Mouse (Mus musculus) spleen, adult 2 months (tissue): ENCODE results near the gene Enho. TPM values are rescaled to one million over a fixed set of nuclear protein-coding genes. Genes with fewer than 3 reads are reported as not detected.

Source experiments
- DNase-seq, 2 experiments: peaks; one replicate each; pipeline versions ENCODE4 v3.0.0 to v3.0.0-alpha.2; 2012 to 2021; ENCODE audit warnings: low spot score in 2 of 2, low read depth in 1 of 2
- H3K27ac ChIP-seq: fragments of 200-500 bp; 2 replicates; pipeline ENCODE4 v1.5.1; 2012; ENCODE audit warnings: low read length, inconsistent platforms; ENCODE audit not compliant: insufficient read depth
- H3K27me3 ChIP-seq: fragments of 200-500 bp; 2 replicates; pipeline ENCODE4 v1.6.1; 2012; ENCODE audit warnings: mild to moderate bottlenecking, moderate library complexity, low read length, inconsistent platforms; ENCODE audit not compliant: control insufficient read depth, insufficient read depth
- H3K36me3 ChIP-seq: fragments of 200-500 bp; 2 replicates; pipeline ENCODE4 v1.6.1; 2012; ENCODE audit warnings: mild to moderate bottlenecking, low read length, inconsistent platforms; ENCODE audit not compliant: control insufficient read depth, insufficient read depth
- H3K4me1 ChIP-seq: fragments of 200-500 bp; 2 replicates; pipeline ENCODE4 v1.6.1; 2011; ENCODE audit warnings: inconsistent platforms; ENCODE audit not compliant: control insufficient read depth, insufficient read depth, insufficient read length
- H3K4me3 ChIP-seq: fragments of 200-500 bp; 2 replicates; pipeline ENCODE4 v1.5.1; 2011; ENCODE audit warnings: mild to moderate bottlenecking, inconsistent platforms; ENCODE audit not compliant: insufficient read depth, insufficient read length; ENCODE audit errors: extremely low read depth
- CTCF ChIP-seq: fragments of 200-500 bp; IDR thresholded peaks from 2 replicates; pipeline ENCODE4 v1.5.1; 2011; ENCODE audit warnings: mild to moderate bottlenecking, inconsistent platforms; ENCODE audit not compliant: insufficient read depth, insufficient read length, insufficient replicate concordance; ENCODE audit errors: extremely low read depth
- POLR2A ChIP-seq: fragments of 200-500 bp; IDR thresholded peaks from 2 replicates; pipeline ENCODE4 v1.6.1; 2011; ENCODE audit warnings: low read depth, low read length, inconsistent platforms
- whole genome bisulfite sequencing: fragments of 180-500 bp; shearing (Covaris S2); methylation state at CpG from one replicate; pipeline ENCODE4 v1.1.7; 2018; 5-methylcytosine and 5-hydroxymethylcytosine counted together
- polyA plus RNA-seq: library from polyadenylated mRNA; depleted of rRNA; stranded (reverse); fragments of >200 nt; gene quantifications from 2 replicates; pipeline ENCODE4 v1.2.3, GENCODE M21; 2012

The Enho gene
- polyA plus RNA-seq, 1 experiment, result 8.9 TPM

DNA sequence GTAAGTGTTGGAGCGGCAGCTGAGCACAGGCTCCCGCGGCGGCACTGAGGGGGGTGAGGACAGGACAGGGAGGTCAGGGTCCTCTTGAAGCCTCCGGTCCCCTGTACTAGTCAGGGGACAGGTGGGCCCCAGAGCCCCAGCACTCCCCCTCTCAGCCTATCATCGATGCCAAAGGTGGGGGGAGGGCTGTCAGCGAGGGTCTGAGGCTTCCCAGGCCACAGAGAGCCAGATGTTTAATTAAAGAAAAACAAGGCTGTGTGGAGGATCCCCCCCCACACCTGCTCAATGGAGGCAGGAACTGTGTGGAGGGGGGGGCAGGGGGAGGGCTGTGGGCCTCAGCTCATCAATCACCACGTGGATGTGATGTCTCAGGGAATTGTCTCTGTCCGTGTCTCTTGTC is 23.5 kb upstream of the Enho start:
- DNase-seq, result no peak
- 55% methylated on average over 9 of the region's 9 CpGs for WGBS
- Histone ChIP-seq H3K4me3 (no peak overlapping the region), H3K27me3 (0 out of 2 replicates have a peak, but pooled peaks cover 2% of the 10 kb centered on the region), H3K36me3 (no peaks in the 10 kb centered on the region), H3K27ac (no peak overlapping the region), H3K4me1 (no peaks in the 10 kb centered on the region)
- TF ChIP-seq CTCF (no peak), POLR2A (no peak)

DNA sequence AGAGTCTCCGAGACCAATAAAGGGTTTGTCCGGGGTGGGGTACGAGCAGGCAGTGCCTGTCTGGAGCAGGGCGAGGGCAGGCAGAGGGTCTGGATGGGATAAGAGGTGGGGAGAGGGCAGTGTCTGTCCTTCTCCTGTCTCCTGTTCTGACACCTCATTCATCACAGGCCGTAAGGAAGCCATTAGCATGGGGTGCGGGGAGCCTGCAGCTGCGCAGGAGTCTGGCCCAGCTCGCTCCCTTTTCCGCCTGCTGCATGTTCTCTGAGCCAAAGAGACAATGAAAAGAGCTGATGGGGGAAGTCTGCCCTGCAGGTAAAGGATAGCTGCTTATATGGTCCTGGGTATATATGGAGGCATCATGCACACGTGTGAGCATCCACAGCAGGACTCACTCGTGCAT is 22.6 kb upstream of the Enho start:
- Histone ChIP-seq H3K4me1 (no peaks in the 10 kb centered on the region), H3K36me3 (no peaks in the 10 kb centered on the region), H3K27me3 (0 out of 2 replicates have a peak, but pooled peaks cover 2% of the 10 kb centered on the region), H3K27ac (no peak overlapping the region), H3K4me3 (no peak overlapping the region)
- no peak for DNase-seq
- no peak for TF ChIP-seq CTCF
- TF ChIP-seq POLR2A, result no peak
- WGBS, result 68% methylated on average over 11 of the region's 11 CpGs

DNA sequence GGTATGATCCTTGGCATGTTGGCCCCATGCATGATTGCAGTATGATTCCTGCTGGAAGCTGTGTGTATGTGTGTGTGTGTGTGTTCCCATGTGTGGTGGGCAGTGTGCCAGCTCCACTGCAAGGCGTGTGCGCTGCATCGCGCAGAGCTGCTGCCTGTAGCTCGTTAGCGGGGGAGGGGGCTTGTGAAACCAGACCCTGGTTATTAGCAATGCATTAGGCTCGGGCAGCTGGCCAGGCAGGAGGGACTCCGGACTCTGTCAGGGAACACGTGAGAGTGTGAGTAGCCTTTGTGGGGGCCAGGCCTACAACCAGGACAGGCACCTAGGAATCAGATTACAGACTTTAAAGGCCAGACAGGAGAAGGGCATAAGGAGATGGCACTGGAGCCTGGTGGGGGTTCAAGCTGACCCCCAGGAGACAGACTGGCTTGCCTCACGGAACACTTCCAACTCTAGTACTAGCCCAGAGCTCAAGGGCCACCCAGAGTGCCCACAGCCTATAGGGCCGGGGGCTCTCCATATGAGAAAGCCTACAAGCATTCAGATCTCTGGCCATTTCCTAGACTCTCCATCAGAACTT is 20.8 kb upstream of the Enho start:
- DNase-seq, result no peak
- Histone ChIP-seq H3K4me1 (no peaks in the 10 kb centered on the region), H3K36me3 (no peaks in the 10 kb centered on the region), H3K27ac (no peak overlapping the region), H3K4me3 (no peak overlapping the region), H3K27me3 (0 out of 2 replicates have a peak, but pooled peaks cover 2% of the 10 kb centered on the region)
- TF ChIP-seq CTCF (no peak), POLR2A (no peak)
- WGBS, result 83% methylated on average over 11 of the region's 11 CpGs

DNA sequence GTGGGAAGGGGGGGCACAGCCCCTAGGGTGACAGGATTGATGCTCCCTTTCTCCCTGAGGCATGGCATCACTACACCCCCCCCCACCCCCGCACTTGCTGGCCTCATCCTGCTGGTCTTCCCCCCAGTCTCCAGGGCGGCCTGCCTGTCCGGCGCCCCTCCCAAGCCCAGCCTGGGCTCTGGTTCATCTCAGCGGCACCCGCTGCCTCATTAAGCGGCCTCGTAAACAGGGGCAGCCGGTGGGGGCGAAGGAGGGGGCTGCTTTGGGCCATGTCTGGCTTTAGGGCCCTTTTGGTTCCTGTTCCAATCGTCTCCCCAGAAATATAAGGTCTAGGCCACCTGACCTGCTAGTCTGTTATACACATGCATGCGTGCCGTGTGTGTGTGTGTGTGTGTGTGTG is 19.4 kb upstream of the Enho start:
- Histone ChIP-seq H3K27ac (no peak overlapping the region), H3K4me1 (no peaks in the 10 kb centered on the region), H3K4me3 (no peak overlapping the region), H3K27me3 (no peaks in the 10 kb centered on the region), H3K36me3 (no peaks in the 10 kb centered on the region)
- 81% methylated on average over 13 of the region's 13 CpGs for WGBS
- no peak for DNase-seq
- TF ChIP-seq POLR2A (no peak), CTCF (no peak)

DNA sequence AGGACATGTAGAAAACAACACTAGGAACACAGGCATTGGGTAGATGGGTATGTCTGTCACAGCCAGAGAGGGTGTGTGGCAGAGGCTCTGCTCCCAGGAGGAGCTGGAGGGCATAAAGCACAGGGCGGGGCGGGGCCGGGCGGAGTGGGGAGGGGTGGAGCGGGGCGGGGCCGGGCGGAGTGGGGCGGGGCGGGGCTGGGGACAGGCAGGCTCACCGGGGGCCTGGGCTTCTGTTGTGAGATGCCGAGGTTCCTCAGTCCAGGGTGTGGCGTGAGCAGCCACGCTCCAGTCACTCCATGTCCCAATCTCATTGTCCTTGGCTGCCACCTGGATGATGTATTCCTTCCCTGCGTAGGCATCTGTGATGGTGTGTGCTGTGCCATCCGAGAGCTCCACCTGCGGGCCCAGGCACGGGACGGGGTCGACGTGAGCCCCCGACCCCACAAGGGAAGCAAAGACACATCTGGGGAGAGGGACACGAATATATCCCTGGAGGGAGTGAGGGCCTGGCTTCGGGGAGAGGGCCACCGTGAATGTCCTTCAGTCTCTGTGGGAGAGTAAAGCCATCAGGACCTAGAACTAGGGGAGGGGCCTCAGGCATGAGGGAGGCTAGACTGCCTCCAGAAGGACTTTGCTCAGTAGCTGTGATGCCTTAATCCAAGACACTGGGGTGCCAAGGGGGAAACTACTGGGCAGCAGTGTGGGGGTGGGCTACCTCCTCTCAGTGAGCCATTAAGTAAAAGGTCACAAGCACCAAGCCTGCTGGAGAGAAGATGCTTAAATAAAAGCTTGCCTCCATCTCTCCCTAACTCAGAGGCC is 18.7 kb upstream of the Enho start:
- H3K4me3 ChIP-seq, result no peak overlapping the region
- H3K27me3 ChIP-seq, result no peaks in the 10 kb centered on the region
- H3K27ac ChIP-seq, result no peak overlapping the region
- no peak for DNase-seq
- TF ChIP-seq POLR2A (no peak), CTCF (no peak)
- no peaks in the 10 kb centered on the region for H3K36me3 ChIP-seq
- H3K4me1 ChIP-seq, result no peaks in the 10 kb centered on the region
- 37% methylated on average over 21 of the region's 25 CpGs for WGBS

DNA sequence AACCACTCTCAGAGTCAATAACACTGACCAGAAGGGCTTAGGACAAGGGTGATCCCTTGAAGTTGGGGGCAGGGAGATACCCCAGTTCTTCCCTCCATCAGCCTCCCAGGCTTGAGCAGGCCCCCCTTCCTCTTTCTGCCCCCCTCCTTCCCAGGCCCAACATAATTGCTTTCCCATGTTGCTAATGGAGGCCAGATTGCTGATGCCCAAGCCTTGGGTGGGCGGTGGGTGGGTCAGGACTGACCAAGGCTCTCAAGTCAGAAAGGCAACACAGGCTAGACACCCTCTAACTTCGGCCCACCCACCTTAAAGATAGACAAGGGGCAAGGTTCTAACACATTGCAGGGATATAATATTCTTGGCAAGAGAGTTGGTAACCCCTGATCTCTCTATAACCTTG is 15.4 kb upstream of the Enho start:
- H3K27me3 ChIP-seq, result no peaks in the 10 kb centered on the region
- 93% methylated on average over 2 of the region's 2 CpGs for WGBS
- TF ChIP-seq CTCF, result no peak
- no peak for TF ChIP-seq POLR2A
- no peaks in the 10 kb centered on the region for H3K4me1 ChIP-seq
- no peak overlapping the region for H3K4me3 ChIP-seq
- no peaks in the 10 kb centered on the region for H3K36me3 ChIP-seq
- no peak for DNase-seq
- no peak overlapping the region for H3K27ac ChIP-seq

DNA sequence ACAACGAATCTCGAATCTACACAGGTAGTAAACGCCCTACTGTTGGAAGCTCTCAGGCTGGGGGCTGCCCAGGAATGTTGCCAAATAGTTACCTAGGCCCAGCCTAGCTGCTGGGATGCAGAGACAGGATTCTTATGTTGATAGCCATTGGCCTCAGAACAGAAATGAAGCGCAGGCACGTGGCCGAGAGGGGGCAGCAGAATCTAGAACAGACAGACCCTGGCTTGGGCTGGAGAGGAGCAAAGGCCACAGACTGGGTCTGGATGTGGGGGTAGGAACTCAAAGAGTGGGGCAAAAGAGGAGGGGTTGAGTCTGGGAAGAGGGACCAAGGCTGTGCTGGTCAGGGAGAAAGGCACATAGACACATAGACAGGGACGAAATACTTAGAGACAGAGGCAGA is 14.1 kb upstream of the Enho start:
- TF ChIP-seq POLR2A (no peak), CTCF (no peak)
- Histone ChIP-seq H3K27ac (no peak overlapping the region), H3K4me1 (no peaks in the 10 kb centered on the region), H3K36me3 (no peaks in the 10 kb centered on the region), H3K4me3 (no peak overlapping the region), H3K27me3 (no peaks in the 10 kb centered on the region)
- DNase-seq, result no peak
- 44% methylated on average over 7 of the region's 7 CpGs for WGBS
